Mouse (Mus musculus): ENCODE results near the gene Foxm1. TPM values are rescaled to one million over a fixed set of nuclear protein-coding genes. Genes with fewer than 3 reads are reported as not detected.
A peak's percentile ranks its signal among the peaks of the same experiment; 100 is the strongest.

Gene Foxm1
- total and polyA plus RNA-seq, 2 experiments from 2014 or later: 2.9 to 8.5 TPM

GRCm38 (mm10) chr6:128355201-128355681, 7.5 kb upstream of the Foxm1 start:
- no peaks in the 10 kb centered on the region for H3K9me3 ChIP-seq (ENCODE audit: low read length)
- under 1% methylated on average over 24 of the region's 28 CpGs for WGBS

DNA sequence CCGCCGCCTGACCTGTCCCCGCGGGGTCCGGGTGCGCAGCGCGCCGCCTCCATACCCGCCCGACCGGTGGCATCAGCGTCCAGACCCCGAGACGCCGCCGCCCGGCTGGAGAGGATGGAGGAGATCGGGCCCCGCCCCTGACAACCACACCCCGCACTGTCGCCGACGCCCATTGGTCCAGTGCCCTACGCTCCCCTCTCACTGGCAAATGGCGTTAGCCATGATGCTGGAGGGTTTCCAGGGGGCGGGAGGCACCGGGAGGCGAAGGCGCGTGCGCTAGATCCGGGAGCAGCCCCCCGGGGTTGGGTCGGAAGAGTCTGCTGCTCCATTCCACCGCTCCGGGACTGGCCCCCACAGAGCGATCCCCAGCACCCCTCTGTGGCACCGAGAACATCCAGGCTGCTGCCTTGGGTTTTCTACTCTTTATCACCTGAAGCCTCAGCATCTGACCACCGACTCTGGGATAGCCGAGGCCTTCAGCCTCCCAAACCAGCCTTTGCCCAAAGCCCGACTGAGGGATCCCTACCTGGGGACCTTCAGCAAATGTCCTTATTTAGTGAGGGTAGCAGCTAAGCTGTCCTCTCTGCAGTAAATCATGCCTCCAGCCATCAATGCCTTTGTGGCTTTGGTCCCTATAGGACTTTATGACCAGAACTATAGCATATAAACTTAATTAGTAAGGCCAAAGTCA, 6.9 kb upstream of the Foxm1 start, which contains the start of gene Tulp3:
Gene Tulp3 (minus strand): TSS at position 126 of the 691 bp plus-strand sequence.
- Histone ChIP-seq H3K36me3 (ENCODE audit: insufficient read depth, low read length) (0 out of 2 replicates have a peak, but pooled peaks cover 5% of the 10 kb centered on the region), H3K27ac (ENCODE audit: low read depth, low read length) (peak within 1 kb of the TSS; percentile 83), H3K4me3 (ENCODE audit: low read depth, low read length) (peak within 1 kb of the TSS; percentile 56), H3K27me3 (ENCODE audit: insufficient read depth, low read length) (no peaks in the 10 kb centered on the region), H3K4me2 (ENCODE audit: low read depth, low read length, poor library complexity, severe bottlenecking) (peak within 1 kb of the TSS; percentile 52), H3K4me1 (ENCODE audit: insufficient read depth, low read length) (no peaks in the 10 kb centered on the region; the same call in 1 of the 2 replicates), H3K9ac (replicated peaks; ENCODE audit: low read length, poor library complexity, severe bottlenecking) (peak within 1 kb of the TSS; percentile 76), H3K9me3 (ENCODE audit: low read length) (no peaks in the 10 kb centered on the region)
- DNase-seq (ENCODE audit: low spot score) (peak; percentile 98), ATAC-seq (ENCODE audit: low FRiP score) (peak; percentile 99)
- under 1% methylated on average over 40 of the region's 42 CpGs for WGBS
- TF ChIP-seq CTCF (IDR thresholded peaks at IDR 0.05): no peak

More at GRCm38 (mm10) chr6:128355201-128355681, 7.5 kb upstream of the Foxm1 start:
- Histone ChIP-seq H3K4me2 (ENCODE audit: low read depth, low read length, poor library complexity, severe bottlenecking) (peak overlapping the region; percentile 52), H3K36me3 (ENCODE audit: insufficient read depth, low read length) (0 out of 2 replicates have a peak, but pooled peaks cover 8% of the 10 kb centered on the region), H3K27ac (ENCODE audit: low read depth, low read length) (peak overlapping the region; percentile 83), H3K4me3 (ENCODE audit: low read depth, low read length) (peak overlapping the region; percentile 56), H3K9ac (replicated peaks; ENCODE audit: low read length, poor library complexity, severe bottlenecking) (peak overlapping the region; percentile 76), H3K27me3 (ENCODE audit: insufficient read depth, low read length) (no peaks in the 10 kb centered on the region), H3K4me1 (ENCODE audit: insufficient read depth, low read length) (no peaks in the 10 kb centered on the region; the same call in 1 of the 2 replicates)
- TF ChIP-seq CTCF (IDR thresholded peaks at IDR 0.05): no peak
- peak; percentile 64 for DNase-seq (ENCODE audit: low spot score)
- peak; percentile 71 for ATAC-seq (ENCODE audit: low FRiP score)

GRCm38 (mm10) chr6:128358999-128359398, 3.8 kb upstream of the Foxm1 start:
- 3% methylated on average over 2 of the region's 2 CpGs for WGBS
- peaks cover 8% of the 10 kb centered on the region for H3K4me1 ChIP-seq (ENCODE audit: insufficient read depth, low read length)
- H3K27ac ChIP-seq (ENCODE audit: low read depth, low read length): no peak overlapping the region
- DNase-seq (ENCODE audit: low spot score) (peak; percentile 73), ATAC-seq (ENCODE audit: low FRiP score) (no peak)
- H3K9me3 ChIP-seq (ENCODE audit: low read length): no peaks in the 10 kb centered on the region
- no peak overlapping the region for H3K9ac ChIP-seq (replicated peaks; ENCODE audit: low read length, poor library complexity, severe bottlenecking)
- peak; percentile 94 for TF ChIP-seq CTCF (IDR thresholded peaks at IDR 0.05)
- H3K4me2 ChIP-seq (ENCODE audit: low read depth, low read length, poor library complexity, severe bottlenecking): no peak overlapping the region
- no peak overlapping the region for H3K4me3 ChIP-seq (ENCODE audit: low read depth, low read length)
- no peaks in the 10 kb centered on the region for H3K27me3 ChIP-seq (ENCODE audit: insufficient read depth, low read length)
- 0 out of 2 replicates have a peak, but pooled peaks cover 5% of the 10 kb centered on the region for H3K36me3 ChIP-seq (ENCODE audit: insufficient read depth, low read length)

- 17% methylated on average over 9 of the region's 9 CpGs for WGBS
- peak overlapping the region; percentile 84 for H3K9ac ChIP-seq (replicated peaks; ENCODE audit: low read length, poor library complexity, severe bottlenecking)
- H3K36me3 ChIP-seq (ENCODE audit: insufficient read depth, low read length): 0 out of 2 replicates have a peak, but pooled peaks cover 5% of the 10 kb centered on the region
- no peaks in the 10 kb centered on the region for H3K27me3 ChIP-seq (ENCODE audit: insufficient read depth, low read length)
- peak overlapping the region; percentile 100 for H3K4me2 ChIP-seq (ENCODE audit: low read depth, low read length, poor library complexity, severe bottlenecking)
- H3K4me1 ChIP-seq (ENCODE audit: insufficient read depth, low read length): peaks cover 8% of the 10 kb centered on the region; the same call in 1 of the 2 replicates
- H3K9me3 ChIP-seq (ENCODE audit: low read length): no peaks in the 10 kb centered on the region
- TF ChIP-seq CTCF (IDR thresholded peaks at IDR 0.05): no peak
- peak overlapping the region; percentile 90 for H3K4me3 ChIP-seq (ENCODE audit: low read depth, low read length)
- ATAC-seq (ENCODE audit: low FRiP score) (no peak), DNase-seq (ENCODE audit: low spot score) (no peak)
- H3K27ac ChIP-seq (ENCODE audit: low read depth, low read length): peak overlapping the region; percentile 78
These were observed 866 bp upstream of the Foxm1 start for GRCm38 (mm10) chr6:128361901-128362300.

- H3K4me1 ChIP-seq (ENCODE audit: insufficient read depth, low read length): peaks cover 8% of the 10 kb centered on the region; the same call in 1 of the 2 replicates
- H3K36me3 ChIP-seq (ENCODE audit: insufficient read depth, low read length): no peaks in the 10 kb centered on the region
- TF ChIP-seq CTCF (IDR thresholded peaks at IDR 0.05): no peak
- WGBS: 1% methylated on average over 35 of the region's 46 CpGs
- no peaks in the 10 kb centered on the region for H3K27me3 ChIP-seq (ENCODE audit: insufficient read depth, low read length)
- no peaks in the 10 kb centered on the region for H3K9me3 ChIP-seq (ENCODE audit: low read length)
- DNase-seq (ENCODE audit: low spot score): no peak
- peak; percentile 31; the same call in 1 of the 2 replicates for ATAC-seq (ENCODE audit: low FRiP score)
- H3K4me3 ChIP-seq (ENCODE audit: low read depth, low read length): peak overlapping the region; percentile 90
- peak overlapping the region; percentile 100 for H3K4me2 ChIP-seq (ENCODE audit: low read depth, low read length, poor library complexity, severe bottlenecking)
- peak overlapping the region; percentile 84 for H3K9ac ChIP-seq (replicated peaks; ENCODE audit: low read length, poor library complexity, severe bottlenecking)
- no peak overlapping the region for H3K27ac ChIP-seq (ENCODE audit: low read depth, low read length)
These were observed 449 bp downstream of the Foxm1 start for GRCm38 (mm10) chr6:128363007-128363825.
